Mouse (Mus musculus): ENCODE measurements around the gene Hist1h2ac. TPM values are rescaled to one million over a fixed set of nuclear protein-coding genes. Genes with fewer than 3 reads are reported as not detected.
"Not testable (repeated sequence)": the region's sequence is repeated elsewhere in the genome, so short reads cannot be mapped to it uniquely, and the experiment has no call there.

Gene Hist1h2ac
- polyA plus RNA-seq, 1 experiment: 0.20 TPM

DNA sequence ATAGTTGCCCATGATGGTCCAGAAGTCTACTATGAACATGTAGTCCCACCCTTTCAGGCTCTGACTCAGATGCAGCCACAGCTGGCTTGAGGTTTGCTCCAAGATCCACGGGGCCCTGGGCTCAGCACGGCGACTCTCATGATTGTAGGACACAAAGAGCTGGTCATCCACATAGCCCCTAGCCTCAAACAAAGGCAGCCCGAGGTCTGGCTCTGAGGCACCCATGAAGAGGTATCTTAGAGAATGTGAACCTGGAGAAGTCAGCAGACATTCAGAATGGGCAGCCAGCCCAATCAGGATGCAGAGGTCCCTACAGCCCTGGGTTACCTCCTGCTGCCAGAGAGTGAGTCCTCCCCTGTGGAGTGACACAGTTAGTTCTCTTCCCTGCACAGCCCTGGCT, 24.3 kb upstream of the Hist1h2ac start:
- TF ChIP-seq CTCF (IDR thresholded peaks at IDR 0.05; ENCODE audit: control insufficient read depth, insufficient read depth, insufficient replicate concordance, low read depth, low read length) (no peak), POLR2A (IDR thresholded peaks at IDR 0.05; ENCODE audit: control insufficient read depth, low read depth, low read length) (no peak)
- H3K4me1 ChIP-seq (ENCODE audit: control insufficient read depth, insufficient read depth, low read length): peaks cover 6% of the 10 kb centered on the region
- H3K36me3 ChIP-seq (ENCODE audit: control insufficient read depth, insufficient read depth, low read length): no peaks in the 10 kb centered on the region
- no peak overlapping the region for H3K4me3 ChIP-seq (ENCODE audit: control insufficient read depth, low read depth, low read length)
- H3K27ac ChIP-seq (ENCODE audit: control insufficient read depth, insufficient read depth, low read depth, low read length): no peak overlapping the region
- H3K27me3 ChIP-seq (ENCODE audit: control insufficient read depth, insufficient read depth, low read length): no peaks in the 10 kb centered on the region

DNA sequence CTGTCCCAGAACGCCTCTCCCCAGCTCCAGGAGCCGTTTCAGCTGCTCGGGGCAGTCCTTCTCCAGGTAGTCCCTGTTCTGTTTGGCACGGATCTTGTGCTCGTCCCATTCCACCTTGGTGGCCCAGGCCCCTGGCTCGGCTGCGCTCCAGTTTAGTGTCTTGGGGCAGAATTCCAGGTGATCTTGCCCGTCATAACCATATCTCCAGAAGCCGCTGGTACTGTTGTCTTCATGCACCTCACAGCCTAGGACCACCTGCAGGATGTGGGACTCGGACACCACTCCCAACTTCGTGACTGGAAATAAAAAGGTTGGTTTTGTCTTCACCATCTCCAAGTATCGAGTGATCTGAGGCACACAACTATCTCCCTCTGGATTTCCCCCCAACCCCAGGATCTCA, 23.0 kb upstream of the Hist1h2ac start:
- Histone ChIP-seq H3K36me3 (ENCODE audit: control insufficient read depth, insufficient read depth, low read length) (no peaks in the 10 kb centered on the region), H3K4me1 (ENCODE audit: control insufficient read depth, insufficient read depth, low read length) (peaks cover 6% of the 10 kb centered on the region), H3K27me3 (ENCODE audit: control insufficient read depth, insufficient read depth, low read length) (no peaks in the 10 kb centered on the region), H3K4me3 (ENCODE audit: control insufficient read depth, low read depth, low read length) (no peak overlapping the region), H3K27ac (ENCODE audit: control insufficient read depth, insufficient read depth, low read depth, low read length) (no peak overlapping the region)
- no peak for TF ChIP-seq POLR2A (IDR thresholded peaks at IDR 0.05; ENCODE audit: control insufficient read depth, low read depth, low read length)
- TF ChIP-seq CTCF (IDR thresholded peaks at IDR 0.05; ENCODE audit: control insufficient read depth, insufficient read depth, insufficient replicate concordance, low read depth, low read length): no peak

DNA sequence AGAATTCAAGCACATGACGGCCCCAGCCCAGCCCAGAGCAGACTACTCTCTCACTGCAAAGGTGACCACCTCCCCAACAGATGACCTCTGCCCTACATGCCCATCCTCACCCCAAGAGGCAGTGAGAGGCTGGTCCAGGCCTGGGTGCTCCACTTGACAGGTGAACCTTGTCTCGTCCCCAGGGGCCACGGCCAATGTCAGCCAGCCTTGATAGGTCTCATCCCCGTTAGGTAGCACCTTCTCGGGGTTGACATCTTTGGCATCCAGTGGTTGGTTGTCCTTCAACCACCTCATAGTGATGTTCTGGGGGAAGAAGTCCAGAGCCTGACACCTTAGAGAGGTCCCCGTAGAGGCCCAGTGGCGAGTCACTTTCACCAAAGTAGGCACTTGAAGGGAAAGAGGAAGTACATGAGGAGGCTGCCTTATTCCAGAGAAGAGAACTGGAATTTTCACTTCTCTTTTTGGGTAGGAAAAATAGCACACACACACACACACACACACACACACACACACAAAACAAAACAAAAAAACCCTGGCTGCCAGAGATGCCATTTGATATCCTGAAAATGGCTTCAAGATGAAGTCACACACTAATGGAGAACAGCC, 22.1 kb upstream of the Hist1h2ac start:
- TF ChIP-seq CTCF (IDR thresholded peaks at IDR 0.05; ENCODE audit: control insufficient read depth, insufficient read depth, insufficient replicate concordance, low read depth, low read length) (no peak), POLR2A (IDR thresholded peaks at IDR 0.05; ENCODE audit: control insufficient read depth, low read depth, low read length) (no peak)
- Histone ChIP-seq H3K36me3 (ENCODE audit: control insufficient read depth, insufficient read depth, low read length) (no peaks in the 10 kb centered on the region), H3K27me3 (ENCODE audit: control insufficient read depth, insufficient read depth, low read length) (no peaks in the 10 kb centered on the region), H3K4me3 (ENCODE audit: control insufficient read depth, low read depth, low read length) (no peak overlapping the region), H3K27ac (ENCODE audit: control insufficient read depth, insufficient read depth, low read depth, low read length) (no peak overlapping the region), H3K4me1 (ENCODE audit: control insufficient read depth, insufficient read depth, low read length) (peaks cover 6% of the 10 kb centered on the region)

DNA sequence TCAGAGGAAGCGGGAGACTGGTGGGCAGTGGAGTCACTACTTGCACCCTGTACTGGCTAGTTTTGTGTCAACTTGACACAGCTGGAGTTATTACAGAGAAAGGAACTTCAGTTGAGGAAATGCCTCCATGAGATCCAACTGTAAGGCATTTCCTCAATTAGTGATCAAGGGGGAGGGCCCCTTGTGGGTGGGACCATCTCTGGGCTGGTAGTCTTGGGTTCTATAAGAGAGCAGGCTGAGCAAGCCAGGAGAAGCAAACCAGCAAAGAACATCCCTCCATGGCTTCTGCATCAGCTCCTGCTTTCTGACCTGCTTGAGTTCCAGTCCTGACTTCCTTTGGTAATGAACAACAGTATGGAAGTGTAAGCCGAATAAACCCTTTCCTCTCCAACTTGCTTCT, 19.1 kb upstream of the Hist1h2ac start:
- not testable (repeated sequence) for H3K4me1 ChIP-seq (ENCODE audit: control insufficient read depth, insufficient read depth, low read length); H3K36me3 ChIP-seq (ENCODE audit: control insufficient read depth, insufficient read depth, low read length); H3K27ac ChIP-seq (ENCODE audit: control insufficient read depth, insufficient read depth, low read depth, low read length); H3K4me3 ChIP-seq (ENCODE audit: control insufficient read depth, low read depth, low read length); H3K27me3 ChIP-seq (ENCODE audit: control insufficient read depth, insufficient read depth, low read length)

DNA sequence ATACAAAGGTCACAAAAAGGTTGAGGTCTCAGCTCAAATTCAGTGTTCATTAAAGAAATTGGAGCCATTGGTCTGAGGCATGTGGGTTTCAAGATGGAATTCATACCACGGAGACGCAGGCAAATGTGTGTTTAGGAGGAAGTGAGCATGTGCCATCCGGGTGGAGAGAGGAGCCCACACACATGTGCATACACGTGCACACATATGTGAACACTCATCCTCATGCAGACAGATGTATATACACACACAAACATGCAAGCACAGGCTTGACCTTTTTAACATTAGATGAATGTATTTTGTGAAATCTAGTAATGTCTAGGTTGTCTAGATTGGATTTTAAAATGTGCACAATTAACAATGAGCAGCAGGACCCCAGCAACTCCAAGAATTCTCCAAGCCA, 18.5 kb upstream of the Hist1h2ac start:
- Histone ChIP-seq H3K27me3 (ENCODE audit: control insufficient read depth, insufficient read depth, low read length) (no peaks in the 10 kb centered on the region), H3K4me3 (ENCODE audit: control insufficient read depth, low read depth, low read length) (no peak overlapping the region), H3K36me3 (ENCODE audit: control insufficient read depth, insufficient read depth, low read length) (no peaks in the 10 kb centered on the region), H3K4me1 (ENCODE audit: control insufficient read depth, insufficient read depth, low read length) (no peaks in the 10 kb centered on the region; the same call in 1 of the 2 replicates), H3K27ac (ENCODE audit: control insufficient read depth, insufficient read depth, low read depth, low read length) (no peak overlapping the region)
- TF ChIP-seq CTCF (IDR thresholded peaks at IDR 0.05; ENCODE audit: control insufficient read depth, insufficient read depth, insufficient replicate concordance, low read depth, low read length) (no peak), POLR2A (IDR thresholded peaks at IDR 0.05; ENCODE audit: control insufficient read depth, low read depth, low read length) (no peak)

DNA sequence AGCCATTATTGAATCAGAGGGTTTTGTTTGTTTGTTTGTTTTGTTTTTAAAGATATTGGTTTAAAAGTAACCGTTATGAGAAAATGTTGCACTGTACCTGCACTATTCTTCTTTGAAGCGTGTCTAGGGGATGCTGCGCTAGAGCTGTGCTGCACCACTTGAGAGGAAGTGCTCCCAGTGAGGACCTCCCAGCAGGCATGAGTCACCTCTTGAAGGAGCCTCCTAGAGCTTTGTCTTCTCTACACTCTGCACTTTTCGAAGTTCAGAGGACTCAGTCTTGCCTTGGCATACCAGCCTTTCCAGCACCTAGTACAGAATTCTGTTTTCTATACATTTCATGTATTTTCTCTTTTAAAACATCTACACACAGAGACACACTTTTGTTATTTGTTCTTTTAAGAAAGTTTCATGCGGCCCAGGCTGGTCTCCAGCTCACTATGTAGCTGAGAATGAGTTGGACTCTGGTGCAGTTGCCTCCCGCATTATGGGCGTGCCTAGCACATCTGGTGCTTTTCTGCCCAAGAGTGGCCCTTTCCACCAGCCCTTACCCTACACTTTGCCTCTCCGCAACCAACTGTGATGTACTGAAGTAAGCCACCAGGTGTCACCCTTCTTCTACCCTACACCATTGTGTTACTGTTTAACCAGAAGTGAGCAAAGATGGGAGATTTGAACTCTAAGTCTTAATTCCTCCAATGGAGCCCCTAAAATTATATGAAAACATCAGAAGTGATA, 17.2 kb upstream of the Hist1h2ac start:
- TF ChIP-seq CTCF (IDR thresholded peaks at IDR 0.05; ENCODE audit: control insufficient read depth, insufficient read depth, insufficient replicate concordance, low read depth, low read length) (peak; percentile 30; the same call in 1 of the 2 replicates), POLR2A (IDR thresholded peaks at IDR 0.05; ENCODE audit: control insufficient read depth, low read depth, low read length) (no peak)
- H3K4me1 ChIP-seq (ENCODE audit: control insufficient read depth, insufficient read depth, low read length): peaks cover 5% of the 10 kb centered on the region
- H3K27ac ChIP-seq (ENCODE audit: control insufficient read depth, insufficient read depth, low read depth, low read length): no peak overlapping the region
- H3K36me3 ChIP-seq (ENCODE audit: control insufficient read depth, insufficient read depth, low read length): no peaks in the 10 kb centered on the region
- no peaks in the 10 kb centered on the region for H3K27me3 ChIP-seq (ENCODE audit: control insufficient read depth, insufficient read depth, low read length)
- no peak overlapping the region for H3K4me3 ChIP-seq (ENCODE audit: control insufficient read depth, low read depth, low read length)

DNA sequence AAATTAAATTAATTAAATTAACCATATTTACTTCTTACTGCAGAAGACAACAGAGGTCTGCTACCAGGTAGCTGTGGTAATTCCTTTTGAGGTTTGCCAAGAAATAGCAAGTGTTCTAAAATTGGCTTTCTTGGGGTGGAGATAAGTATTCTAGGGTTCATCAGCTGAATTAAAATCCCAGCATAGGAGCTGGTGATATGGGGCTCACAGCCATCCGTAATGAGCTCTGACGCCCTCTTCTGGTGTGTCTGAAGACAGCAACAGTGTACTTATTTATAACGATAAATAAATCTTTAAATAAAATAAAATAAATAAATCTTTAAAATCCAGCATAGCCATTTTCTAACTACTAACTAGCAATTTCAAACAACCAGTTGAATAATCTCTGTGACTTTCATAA, 16.0 kb upstream of the Hist1h2ac start:
- Histone ChIP-seq H3K27ac (ENCODE audit: control insufficient read depth, insufficient read depth, low read depth, low read length) (no peak overlapping the region), H3K4me3 (ENCODE audit: control insufficient read depth, low read depth, low read length) (no peak overlapping the region), H3K36me3 (ENCODE audit: control insufficient read depth, insufficient read depth, low read length) (no peaks in the 10 kb centered on the region), H3K27me3 (ENCODE audit: control insufficient read depth, insufficient read depth, low read length) (no peaks in the 10 kb centered on the region), H3K4me1 (ENCODE audit: control insufficient read depth, insufficient read depth, low read length) (peaks cover 13% of the 10 kb centered on the region)
- TF ChIP-seq POLR2A (IDR thresholded peaks at IDR 0.05; ENCODE audit: control insufficient read depth, low read depth, low read length): no peak
- no peak for TF ChIP-seq CTCF (IDR thresholded peaks at IDR 0.05; ENCODE audit: control insufficient read depth, insufficient read depth, insufficient replicate concordance, low read depth, low read length)

All from testis, adult 2 months (tissue).